Mouse (Mus musculus): Measurements from ENCODE around the gene Ccrl2. TPM values are rescaled to one million over a fixed set of nuclear protein-coding genes. Genes with fewer than 3 reads are reported as not detected.

Gene Ccrl2
- total RNA-seq, 2 experiments from 2014 or later, result 0.89 to 1.0 TPM

Other genes with a start within 250 kb of the Ccrl2 start
- not detected for gene Prss44, start 243.5 kb downstream of the Ccrl2 start, total RNA-seq (2021)
- gene Prss43, start 230.8 kb downstream of the Ccrl2 start, total RNA-seq (2021), result under 1 TPM; 0.30 to 0.52 TPM
- under 1 TPM; 0.44 to 0.61 TPM for gene Prss45, start 222.9 kb downstream of the Ccrl2 start, total RNA-seq (2021)
- under 1 TPM in 1 of 2 experiments, not detected in 1; 0.22 TPM for gene Prss46, start 213.0 kb downstream of the Ccrl2 start, total RNA-seq (2021)
- gene Prss50, start 199.6 kb downstream of the Ccrl2 start, total RNA-seq (2021), result under 1 TPM; 0.54 to 0.80 TPM
- 10 to 100 TPM in 1 of 2 experiments, 1 to 10 TPM in 1; 8.6 to 17.6 TPM for gene Als2cl, start 177.6 kb downstream of the Ccrl2 start, total RNA-seq (2021)
- 1 to 10 TPM; 1.5 to 1.7 TPM for gene Tmie, start 177.4 kb downstream of the Ccrl2 start, total RNA-seq (2021)
- gene Fam240a, start 140.7 kb downstream of the Ccrl2 start, total RNA-seq (2021), result not detected
- under 1 TPM; 0.23 to 0.66 TPM for gene Tdgf1, start 111.4 kb downstream of the Ccrl2 start, total RNA-seq (2021)
- gene Lrrc2, start 106.0 kb downstream of the Ccrl2 start, total RNA-seq (2021), result 1 to 10 TPM; 1.8 to 2.3 TPM
- gene Rtp3, start 66.9 kb downstream of the Ccrl2 start, total RNA-seq (2021), result under 1 TPM; 0.10 to 0.26 TPM
- under 1 TPM in 1 of 2 experiments, not detected in 1; 0.34 TPM for gene Ltf, start 38.2 kb downstream of the Ccrl2 start, total RNA-seq (2021)
- 10 to 100 TPM; 29.7 to 37.0 TPM for gene Lrrfip2, start 60.1 kb upstream of the Ccrl2 start, total RNA-seq (2021)
- gene Mlh1, start 214.3 kb upstream of the Ccrl2 start, total RNA-seq (2021), result 10 to 100 TPM; 14.5 to 19.6 TPM
- gene Epm2aip1, start 214.4 kb upstream of the Ccrl2 start, total RNA-seq (2021), result 10 to 100 TPM; 75.0 to 75.5 TPM